Mouse (Mus musculus): ENCODE data around the gene Dock4.

DNA sequence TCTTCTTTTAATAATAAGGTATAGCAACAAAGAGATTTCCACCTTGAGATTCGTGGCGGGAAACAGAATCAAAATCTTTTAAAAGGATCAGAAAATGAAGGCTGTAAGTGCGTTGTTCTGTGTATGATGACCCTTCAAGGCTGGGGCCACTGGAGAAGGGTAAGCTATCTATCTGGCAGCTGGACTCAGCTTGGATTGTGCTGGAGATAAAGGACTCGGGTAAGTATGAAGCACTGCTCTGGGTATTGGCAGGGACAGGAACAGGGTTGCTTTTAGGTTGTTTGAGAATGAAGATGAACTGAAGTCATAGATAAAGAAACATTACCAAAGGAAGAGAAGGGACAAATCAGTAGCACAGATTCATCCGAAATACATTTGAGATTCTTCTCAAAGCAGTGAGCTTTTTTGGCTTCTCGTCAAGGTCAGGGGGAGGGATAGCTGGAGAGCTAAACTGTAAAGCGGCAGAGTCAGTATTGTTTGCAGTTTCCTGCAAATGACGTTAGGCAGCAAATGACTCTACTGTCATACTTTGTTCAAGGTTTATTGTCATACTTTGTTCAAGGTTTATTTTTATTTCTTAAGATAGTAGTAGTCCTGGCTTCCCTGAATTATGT lies 30.3 kb upstream of the Dock4 start:
- no peak for TF ChIP-seq POLR2A (IDR thresholded peaks at IDR 0.05; ENCODE audit: control insufficient read depth, extremely low read depth, insufficient read depth, low read length, poor library complexity)
- TF ChIP-seq CTCF (IDR thresholded peaks at IDR 0.05; ENCODE audit: borderline replicate concordance, control insufficient read depth, extremely low read depth, insufficient read depth, low read length, poor library complexity) = no peak
